Mouse (Mus musculus) right cerebral cortex, postnatal 4 days (tissue): Measurements from ENCODE around the gene Exoc3l4.

Source experiments
- DNase-seq: peaks from one replicate; pipeline ENCODE4 v3.0.0-alpha.2; 2022

Gene Exoc3l4

DNA sequence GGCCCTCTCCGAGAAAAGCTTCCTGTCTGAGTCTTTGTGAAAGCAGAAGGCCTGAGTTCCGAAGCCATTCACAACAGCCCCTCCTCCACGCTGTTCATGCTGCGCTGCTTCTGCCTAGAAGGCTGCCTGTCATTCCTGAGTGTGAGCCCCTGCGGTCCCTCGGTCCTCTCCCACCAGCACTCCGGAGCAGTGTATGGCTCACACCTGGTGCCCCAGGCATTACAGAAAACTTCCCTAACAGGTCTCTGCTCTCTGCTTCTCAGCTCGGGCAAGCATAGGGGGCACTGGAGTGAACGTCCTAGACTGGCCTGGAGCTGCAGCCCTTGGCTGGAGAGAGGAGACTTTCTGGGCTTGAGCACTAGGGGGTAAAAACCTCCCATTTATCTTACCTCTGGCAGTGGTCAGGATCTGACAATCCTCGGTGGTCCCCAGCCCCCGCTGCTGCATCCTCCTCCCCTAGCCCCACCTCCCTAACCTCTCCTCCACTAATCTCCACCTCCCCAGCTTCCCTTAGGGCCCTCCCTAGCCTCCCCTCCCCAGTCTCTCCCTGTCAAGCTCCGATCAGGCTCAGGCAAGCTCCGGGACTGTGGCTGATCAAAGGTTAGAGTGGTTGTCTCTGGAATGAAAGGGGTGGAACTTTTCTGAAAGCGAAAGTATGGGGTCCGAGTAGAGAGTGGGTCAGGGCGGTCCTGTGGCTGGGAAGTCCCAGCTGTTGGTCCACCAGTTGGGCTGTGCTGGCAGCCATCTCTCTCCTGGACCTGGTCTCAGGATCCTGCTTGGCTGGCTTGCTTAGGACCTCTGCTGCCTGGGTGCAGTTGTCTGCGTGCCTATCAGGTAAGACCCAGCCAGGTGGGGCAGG, at the start of gene Exoc3l4:
Gene Exoc3l4 (plus strand): TSS at position 97 of the 859 bp plus-strand sequence.
- DNase-seq = no peak

DNA sequence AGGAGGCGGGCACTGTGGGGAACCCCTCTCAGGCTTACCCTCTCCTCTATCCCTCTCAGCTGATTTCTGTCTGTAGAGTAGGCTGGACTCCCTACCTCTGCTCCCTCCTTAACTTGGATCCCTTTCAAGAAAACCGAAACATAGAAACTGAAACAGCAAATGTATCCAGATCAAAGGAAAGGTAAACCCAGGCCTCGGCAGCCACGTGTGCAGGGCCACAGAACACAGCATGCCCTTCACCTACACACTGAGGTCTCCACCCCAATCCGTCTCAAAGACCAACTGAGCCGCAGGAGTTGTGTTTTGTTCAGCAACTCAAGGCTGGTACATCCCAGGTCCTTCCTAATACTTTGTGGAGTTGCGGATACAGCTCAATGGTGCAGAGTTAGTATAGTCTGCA, 49.8 kb upstream of the Exoc3l4 start:
- no peak for DNase-seq

DNA sequence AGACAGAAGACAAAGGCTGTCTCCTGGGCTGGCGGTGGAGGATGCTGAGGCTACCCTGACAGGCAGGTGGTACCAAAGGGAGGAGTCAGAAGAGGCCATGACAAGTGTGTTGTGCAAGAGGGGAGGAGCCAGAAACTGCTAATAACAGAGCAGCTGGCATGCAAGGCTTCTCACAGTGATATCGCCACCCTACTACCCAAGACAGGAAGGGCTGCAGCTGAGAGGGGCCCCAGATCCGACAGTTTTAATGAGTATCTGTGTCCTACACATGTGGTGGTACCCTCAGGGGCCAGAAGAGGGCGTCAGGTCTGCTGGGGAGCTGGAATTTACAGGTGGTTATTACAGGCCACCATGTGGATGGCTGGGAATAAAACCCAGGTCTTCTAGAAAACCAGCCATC, 46.6 kb upstream of the Exoc3l4 start:
- DNase-seq = no peak

DNA sequence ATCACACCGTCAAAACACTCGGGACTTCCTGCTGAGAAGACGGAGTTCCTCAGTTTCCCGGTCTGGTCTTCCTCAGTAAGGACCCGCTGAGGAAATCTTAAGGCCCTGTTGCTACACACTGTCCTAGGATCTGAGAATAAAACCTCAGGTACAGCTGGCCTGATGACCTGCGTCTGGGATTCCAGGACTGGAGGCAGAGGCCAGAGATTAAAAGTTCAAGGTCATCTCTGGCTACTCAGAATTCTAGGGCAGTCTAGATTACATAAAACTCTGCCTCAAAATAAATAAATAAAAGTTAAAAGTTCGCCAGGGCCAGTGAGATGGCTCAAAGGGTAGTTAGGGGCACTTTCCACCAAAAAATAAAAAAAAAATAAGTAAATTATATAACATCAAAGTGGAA, 44.9 kb upstream of the Exoc3l4 start:
- no peak for DNase-seq

DNA sequence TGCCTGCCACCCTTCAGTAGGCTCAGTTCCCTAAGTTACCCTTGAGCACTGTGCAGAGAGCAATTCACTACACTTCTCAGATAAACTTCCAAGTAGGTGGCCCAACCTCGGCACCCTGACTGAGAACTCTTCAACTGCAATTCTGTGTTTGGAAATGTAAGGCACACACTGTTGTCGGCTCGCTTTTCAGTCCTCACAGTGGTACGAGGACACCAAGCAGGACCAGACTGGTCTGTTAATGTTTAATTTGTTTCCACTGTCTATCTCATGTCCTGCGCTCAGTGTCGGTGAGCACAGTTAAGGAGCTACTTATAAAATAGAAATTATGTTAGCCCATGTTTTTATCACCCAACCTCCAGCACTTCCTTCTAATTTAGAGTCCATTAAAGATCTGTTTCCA, 43.4 kb upstream of the Exoc3l4 start:
- no peak for DNase-seq

DNA sequence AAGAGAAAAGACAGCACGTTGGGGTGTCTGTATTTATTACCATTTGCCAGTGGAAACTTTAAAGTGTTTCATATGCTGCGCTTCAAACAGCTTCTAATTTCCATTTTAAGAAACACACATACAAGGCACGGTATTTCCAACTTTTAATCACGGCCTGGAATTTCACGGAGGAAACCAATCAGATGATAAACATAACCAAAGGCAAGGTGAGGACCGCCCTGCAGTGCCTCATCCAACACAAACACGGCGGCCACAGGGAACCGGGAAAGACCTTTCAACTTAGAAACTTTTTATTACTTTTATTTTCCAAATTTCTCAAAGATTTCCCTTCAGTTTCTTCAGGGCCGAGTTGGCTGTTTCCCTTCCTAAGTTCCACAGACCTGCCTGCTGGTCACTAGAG, 42.1 kb upstream of the Exoc3l4 start:
- no peak for DNase-seq

DNA sequence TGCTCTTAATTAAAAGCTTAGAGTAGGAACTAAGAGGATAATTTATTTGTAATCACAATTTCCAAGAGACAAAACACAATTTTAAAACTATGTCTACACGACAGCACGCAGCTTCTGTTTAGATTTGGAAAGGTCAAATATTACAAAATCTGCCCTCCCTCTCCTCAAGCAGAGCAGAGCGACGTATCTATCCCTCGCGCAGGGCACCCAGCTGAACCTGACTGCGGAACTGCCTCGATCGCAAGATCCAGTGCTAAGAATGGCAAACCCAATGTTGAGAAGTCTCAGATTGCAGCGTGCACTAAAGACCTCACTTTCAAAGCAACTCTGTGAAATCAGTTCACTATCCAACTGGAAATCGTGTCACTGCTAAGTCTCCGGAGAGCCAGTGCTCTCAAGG, 41.3 kb upstream of the Exoc3l4 start:
- no peak for DNase-seq

DNA sequence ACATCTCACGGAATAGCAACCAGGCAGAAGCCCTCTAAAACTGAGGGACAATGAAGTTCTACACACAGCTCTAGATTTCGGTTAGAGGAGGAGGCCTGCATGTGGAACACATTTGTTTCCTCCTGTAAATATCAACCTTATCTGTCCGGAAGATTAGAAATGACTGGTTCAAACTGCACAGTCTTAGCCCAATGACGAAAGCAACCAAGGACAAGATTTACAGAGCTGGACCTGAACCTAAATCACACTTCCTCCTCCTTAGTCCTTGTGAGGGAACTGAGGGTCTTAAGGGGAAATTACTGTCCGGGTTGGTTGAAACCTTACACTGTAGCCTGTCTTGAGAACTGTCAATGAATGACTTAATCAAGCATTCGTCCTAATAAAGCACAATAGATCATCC, 40.8 kb upstream of the Exoc3l4 start:
- DNase-seq = no peak

DNA sequence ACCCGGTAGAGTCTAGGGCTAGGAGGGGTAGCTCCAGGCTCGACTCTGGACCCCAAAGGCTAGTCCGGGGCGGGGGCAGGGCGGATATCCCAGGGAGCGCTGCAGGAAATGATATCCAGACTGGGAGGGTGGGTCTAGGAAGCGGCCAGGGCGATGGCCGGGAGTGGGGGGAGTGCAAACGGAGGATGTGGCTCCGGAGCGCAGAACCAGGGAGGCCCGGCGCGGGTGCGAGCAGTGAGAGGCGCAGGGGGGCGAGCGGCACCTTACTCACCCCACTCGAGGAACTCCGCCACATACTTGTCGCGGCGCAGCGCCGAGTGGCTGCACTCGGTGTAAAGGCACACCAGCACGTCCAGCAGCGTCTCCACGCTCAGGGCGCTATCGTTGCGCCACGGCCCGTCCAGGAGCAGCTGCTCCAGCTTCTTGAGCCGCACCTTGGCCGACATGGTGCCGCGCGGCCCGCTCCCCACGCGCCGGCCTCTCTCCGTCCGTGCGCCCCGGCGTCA, 39.9 kb upstream of the Exoc3l4 start:
- peak; percentile 55 for DNase-seq

DNA sequence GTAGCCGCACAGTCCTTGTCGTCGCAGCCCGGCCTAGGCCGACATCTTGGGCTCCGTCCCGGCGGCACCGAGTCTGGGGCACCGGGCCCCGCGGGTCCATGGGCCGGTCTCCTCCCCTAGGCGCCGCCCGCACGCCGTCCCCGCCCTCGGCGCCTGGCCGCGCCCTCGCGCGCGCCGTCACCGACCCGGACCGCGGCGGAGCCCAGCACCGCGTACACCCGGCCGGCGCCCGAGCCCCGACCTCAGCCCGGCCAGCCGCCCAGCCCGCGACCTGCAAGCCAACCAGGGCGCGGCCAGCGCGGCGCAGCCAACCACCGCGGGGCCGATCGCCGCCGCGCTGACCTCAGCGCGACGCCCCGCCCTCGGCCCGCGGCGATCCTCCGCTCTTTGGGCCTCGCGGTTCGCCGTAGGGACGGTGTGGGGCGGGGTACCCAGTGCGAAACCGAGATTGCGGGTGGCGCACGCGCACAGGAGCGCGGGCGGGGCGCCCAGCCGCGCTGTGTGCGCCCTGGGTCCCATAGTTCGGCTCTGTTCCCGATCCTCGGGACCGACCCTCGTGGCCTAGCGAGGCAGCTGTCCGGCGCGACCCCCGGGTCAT, 39.3 kb upstream of the Exoc3l4 start, which contains the start of gene Cdc42bpb:
Gene Cdc42bpb (minus strand): TSS at position 343 of the 598 bp plus-strand sequence.
- DNase-seq = peak; percentile 92

DNA sequence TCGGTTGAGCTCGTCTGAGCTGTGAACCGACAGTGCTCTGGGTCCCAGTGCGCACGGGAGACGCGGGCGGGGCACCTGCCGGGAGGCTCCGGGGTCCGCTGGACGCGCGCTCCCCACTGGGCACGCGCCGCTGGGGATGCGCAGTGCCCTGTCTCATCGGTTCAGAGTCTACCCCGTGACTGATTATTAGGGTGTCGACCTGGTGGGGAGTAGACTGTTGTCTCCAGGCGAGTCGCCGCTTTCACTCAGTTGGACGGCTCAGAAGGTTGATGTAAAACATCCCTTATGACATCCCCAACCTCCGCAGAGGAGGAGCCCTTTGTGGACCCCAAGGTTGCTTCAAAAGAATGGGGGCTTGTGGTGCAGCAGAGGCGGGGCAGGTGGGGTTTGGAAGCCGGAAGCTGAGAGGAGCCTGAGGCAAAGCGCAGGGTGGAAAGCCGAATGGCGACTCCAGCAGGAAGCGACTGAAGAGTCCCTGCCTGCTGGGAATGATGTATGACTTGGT, 38.8 kb upstream of the Exoc3l4 start:
- DNase-seq = no peak

DNA sequence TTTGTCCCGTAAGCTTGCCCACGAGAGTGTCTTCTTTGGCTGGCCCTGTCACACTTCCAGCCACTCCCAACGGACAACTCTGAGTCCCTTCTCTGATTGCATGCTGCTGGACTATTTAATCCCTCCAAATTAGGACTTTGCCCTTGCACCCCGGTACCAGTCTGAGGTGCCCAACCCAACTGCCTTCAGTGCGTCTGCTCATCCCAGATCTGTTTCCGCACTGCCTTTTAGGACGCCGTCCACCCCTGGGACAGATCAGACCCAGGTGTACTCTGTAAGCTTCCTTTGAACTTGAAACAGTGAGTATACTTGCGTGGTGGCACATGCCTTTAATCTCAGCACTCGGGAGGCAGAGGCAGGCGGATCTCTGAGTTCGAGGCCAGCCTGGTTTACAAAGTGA, 38.0 kb upstream of the Exoc3l4 start:
- DNase-seq = no peak

DNA sequence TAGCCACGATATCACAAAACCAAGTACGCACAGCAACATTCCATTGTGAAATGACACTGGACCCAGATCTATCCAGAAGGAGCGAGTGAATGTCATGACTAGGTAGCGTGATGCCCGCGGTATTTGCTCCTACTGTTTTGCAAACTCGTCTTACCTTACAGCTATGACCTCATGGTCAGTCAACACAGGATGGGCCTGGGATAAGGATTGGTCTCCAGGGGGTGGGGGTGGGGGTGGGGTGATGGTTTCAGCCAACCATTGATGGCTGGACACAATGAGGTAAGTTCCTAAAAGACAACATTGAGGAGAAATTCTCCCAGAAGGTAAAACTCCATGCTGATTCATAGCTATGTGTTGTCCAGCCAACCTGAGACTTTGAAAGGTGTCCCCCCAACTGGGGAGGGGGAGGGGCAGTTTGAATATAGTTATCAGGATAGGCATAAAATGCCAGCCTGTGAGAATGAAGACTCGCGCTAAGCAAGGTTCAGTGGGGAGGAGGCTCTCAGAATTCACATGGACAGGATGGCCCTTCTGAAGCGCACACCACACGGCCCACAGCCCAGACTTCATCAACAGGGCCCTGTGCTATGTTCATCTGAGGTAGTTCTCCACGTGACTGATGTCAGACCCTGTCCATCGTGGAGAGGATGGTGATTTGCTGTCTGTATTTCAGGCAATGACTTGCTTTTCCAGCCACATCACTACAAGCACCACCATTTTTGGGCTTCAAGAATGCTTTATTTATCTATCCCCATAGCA, 30.8 kb upstream of the Exoc3l4 start:
- DNase-seq = no peak

DNA sequence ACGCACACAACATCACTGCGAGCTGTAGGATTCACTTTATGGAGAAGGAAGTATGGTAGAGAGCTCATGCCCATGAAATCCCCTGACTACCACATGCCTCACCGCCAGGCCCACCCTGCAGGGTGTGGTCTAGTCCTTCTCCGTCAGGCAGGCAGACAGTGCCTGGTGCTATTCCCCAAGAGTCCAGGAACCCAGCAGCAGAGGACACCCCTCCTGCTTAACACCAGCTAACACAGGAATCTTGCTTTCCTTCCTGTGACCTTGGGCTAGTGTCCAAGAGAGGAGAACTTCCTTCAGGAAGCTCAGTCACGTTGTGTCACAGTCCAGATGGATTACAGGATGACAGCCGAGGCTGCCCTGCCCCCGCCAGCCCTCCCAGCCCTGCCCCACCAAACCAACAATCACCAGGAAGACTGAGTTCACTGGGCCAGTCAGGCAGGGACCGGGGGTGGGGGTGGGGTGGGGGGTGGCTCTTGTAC, 30.1 kb upstream of the Exoc3l4 start:
- no peak for DNase-seq

DNA sequence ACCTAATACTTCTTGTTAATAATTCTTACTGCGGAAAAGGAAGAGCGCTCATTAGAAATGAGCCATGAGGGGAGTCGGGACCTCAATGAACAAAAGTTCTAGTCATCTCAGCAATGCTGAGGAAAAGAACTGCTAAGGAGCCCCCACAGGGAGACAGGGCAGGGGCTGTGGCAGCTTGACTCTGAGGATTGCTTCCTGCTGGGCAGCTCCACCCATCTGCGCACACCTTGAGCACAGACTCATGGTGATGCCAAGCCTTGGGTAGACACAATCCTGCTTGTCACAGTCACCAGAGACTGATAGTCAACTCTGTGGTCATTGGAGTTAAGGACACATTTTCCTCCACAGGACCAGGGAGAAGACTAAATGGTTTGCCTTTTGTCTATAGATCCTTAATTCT, 29.7 kb upstream of the Exoc3l4 start:
- DNase-seq = no peak

DNA sequence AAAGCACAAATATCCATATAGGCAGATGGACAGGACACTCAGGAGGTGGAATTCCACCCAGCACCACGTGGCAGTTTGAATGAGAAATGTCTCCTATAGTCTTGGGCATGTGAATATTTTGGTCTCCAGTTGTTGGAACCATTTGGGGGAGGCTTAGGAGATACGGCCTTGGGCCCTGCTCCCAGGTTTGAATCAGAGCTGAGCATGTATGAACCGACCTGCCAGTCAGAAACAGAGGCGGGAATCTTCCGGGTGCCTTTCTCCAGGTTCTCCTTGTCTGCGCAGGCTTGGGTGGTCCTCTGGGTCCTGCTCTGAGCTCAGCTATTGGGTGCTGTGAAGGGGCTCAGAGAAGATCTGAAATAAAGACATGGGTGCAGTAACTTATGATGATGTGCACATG, 22.8 kb upstream of the Exoc3l4 start:
- no peak for DNase-seq

DNA sequence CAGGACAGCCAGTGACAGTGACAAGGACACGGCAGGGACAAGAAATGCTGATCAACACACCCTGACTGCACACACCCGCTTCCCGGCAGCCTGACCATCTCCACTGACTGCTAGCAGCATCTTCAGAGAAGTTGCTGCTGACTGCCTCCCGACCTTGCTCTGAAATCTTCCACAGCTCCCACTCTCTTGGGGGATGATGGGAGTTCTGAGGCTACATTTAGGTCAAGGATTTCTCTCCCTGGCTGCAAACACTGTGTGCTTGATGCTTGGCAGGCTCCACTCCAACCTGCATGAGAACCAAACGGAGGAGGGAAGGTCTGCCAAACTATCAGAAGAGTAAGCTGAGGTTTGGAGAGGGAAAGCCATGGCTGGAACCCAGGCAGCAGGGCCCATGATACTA, 19.8 kb upstream of the Exoc3l4 start:
- DNase-seq = no peak

DNA sequence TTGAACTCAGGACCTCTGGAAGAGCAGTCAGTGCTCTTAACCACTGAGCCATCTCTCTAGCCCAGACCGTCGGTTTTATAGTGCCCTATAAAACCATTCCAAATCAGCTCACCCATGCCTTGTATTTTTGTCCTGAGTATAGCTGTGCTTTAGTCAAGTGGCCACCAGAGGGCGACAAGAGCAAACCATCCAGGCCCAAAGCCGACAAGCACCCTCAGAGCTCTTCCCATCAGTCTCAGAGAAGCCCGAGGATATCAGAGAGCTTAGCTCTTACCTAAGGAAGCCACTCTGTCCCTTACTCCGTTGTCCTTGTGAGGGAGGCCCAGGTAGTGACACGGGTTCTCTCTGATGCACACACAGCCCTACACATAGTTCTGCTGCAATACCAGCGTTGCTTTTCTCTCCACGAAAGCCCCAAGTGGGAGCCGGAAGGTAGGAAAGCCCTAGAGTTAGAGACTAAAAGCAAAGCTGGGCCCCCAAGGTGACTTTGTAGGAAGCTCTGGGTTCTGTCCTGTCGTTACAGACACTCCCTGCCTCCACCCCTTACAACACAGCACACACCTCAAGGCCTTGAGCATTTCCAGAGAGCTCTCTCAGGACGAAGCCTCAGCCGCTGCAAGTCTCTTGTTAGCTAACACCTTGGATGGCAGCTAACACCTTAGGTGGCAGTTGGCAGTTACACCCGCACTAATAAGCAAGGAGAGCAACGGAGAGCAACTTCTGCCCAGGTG, 15.2 kb upstream of the Exoc3l4 start:
- DNase-seq = peak; percentile 83

DNA sequence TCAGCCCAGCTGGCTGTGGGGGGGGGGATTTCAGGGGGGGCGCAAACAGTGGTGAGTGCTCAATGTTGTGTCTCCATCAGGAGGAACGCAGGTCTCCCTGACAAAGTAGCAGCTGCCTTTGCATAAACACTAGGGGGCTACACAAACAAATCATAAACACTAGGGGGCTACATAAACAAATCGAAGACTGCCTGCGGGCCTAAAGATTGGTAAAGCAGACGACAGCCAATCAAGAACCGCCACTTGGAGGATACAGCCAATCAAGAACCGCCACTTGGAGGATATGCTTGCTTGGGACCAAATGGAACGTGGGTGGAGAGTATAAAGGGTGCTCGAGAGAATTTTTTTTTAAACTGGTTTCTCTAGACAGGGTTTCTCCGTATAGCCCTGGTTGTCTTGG, 11.9 kb upstream of the Exoc3l4 start:
- no peak for DNase-seq

DNA sequence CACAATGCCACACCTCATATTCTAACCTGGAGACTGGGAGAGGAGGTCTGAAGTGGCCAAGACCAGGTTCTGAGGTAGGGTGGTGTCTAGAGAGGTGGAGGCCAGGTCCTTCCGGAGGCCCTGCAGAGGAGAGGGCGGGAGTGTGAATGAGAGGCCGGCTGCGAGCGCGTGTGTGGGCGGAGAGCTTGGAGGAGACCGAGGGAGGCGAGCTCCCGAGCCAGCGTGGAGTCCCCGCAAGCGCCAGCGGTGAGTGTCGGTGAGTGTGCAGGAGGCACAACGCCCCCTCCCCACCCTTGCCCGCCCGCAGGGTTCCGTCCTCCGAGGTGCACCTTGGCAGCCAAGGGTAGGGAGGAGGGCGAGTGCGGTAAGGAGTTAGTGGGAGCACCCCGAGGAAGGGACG, 10.2 kb upstream of the Exoc3l4 start, which contains the start of gene Lbhd2:
Gene Lbhd2 (plus strand): TSS at position 188 of the 400 bp plus-strand sequence.
- DNase-seq = no peak

DNA sequence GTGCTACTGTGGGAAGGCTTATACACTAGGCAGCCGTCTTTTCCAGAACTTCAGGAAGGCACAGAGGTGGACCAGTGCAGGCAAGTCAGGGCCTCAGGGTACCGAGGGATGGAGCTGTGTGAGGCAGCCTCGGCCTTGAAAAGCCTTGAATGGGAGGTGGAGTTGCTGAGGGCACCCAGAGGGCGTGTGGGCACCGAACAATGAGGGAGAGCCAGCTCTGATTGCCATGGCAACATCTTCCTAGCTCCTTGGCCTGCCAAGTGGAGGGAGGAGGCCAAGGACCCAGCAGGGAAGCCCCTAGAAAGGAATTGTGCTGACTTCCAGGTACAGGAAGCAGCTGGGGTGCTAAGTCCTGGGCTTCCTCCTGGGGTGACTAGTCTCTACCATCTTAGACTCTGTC, 7.2 kb upstream of the Exoc3l4 start:
- DNase-seq = no peak

DNA sequence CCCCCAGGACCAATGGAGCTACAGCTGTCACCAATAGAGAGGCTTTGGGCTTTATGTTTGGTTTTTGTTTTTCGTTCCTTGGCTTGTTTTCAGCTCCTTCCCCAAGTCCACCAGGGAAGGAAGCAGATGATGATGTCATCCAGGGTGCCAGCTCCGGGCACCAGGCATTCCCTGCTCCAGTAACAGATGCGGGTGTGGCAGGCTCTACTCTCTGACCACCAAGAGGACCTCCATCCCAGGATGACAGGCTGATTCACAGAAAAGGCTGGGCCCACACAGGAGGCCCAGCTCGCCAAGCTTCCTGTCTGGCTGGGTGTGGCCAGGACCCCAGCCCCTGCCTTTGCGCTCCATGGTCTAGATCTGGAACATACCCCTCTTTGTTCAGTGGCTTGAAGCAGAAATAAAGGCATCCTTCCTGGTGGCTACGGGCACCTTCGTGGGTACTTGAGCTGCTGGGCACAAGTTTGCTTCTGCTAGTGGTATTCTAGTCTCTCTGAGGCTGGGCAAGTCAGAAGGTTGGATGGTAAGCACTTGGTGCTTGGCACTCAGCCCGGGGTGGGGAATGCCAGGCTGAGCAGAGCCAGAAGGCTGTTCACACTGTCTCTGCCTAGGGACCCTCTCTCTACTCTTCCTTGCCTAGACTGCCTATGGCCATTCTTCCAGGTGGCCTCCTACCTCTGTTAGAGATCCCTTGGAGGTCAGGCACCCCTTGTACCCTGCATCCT, 5.0 kb upstream of the Exoc3l4 start:
- no peak for DNase-seq
